Mouse (Mus musculus) liver, adult 2 months (tissue): ENCODE results near the gene Pgpep1l.

Source experiments
- CTCF ChIP-seq: fragments of 200-500 bp; IDR thresholded peaks from 2 replicates; pipeline ENCODE4 v1.5.1; 2011; ENCODE audit warnings: low read depth, low read length, control low read depth
- POLR2A ChIP-seq: fragments of 200-500 bp; IDR thresholded peaks from 2 replicates; pipeline ENCODE4 v1.6.1; 2011; ENCODE audit warnings: low read length, control low read depth; ENCODE audit not compliant: insufficient read depth; ENCODE audit errors: extremely low read depth

DNA sequence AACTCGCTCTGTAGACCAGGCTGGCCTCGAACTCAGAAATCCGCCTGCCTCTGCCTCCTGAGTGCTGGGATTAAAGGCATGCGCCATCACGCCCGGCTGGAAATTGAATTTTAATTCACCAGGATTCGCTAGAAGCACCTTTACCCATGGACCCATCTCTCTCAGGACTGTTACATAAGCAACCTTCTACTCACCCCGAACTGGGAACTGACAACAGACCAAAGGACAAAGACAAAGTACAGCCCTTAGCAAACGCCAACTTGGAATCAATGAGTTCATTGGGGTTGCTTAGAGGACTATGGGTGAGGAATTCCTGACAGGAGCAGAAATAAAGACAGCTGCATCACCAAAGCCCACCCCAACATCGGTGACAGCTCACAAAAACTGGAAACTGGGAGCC is 8.6 kb upstream of the Pgpep1l start:
- TF ChIP-seq POLR2A, result no peak
- TF ChIP-seq CTCF, result no peak
